Mouse (Mus musculus) adrenal gland, postnatal 36 days (tissue): ENCODE measurements around the gene Mrps2. TPM values are rescaled to one million over a fixed set of nuclear protein-coding genes. Genes with fewer than 3 reads are reported as not detected.
A peak's percentile ranks its signal among the peaks of the same experiment; 100 is the strongest.

Source experiments
- DNase-seq, 2 experiments: peaks; one replicate each; pipeline ENCODE4 v3.0.0; 2021; ENCODE audit warnings: mixed read lengths in 1 of 2
- long read RNA-seq, 2 experiments: library from polyadenylated mRNA; stranded (forward); transcript quantifications; one replicate each; pipeline ENCODE4 v2.0.0; 2021; ENCODE audit warnings: borderline sequencing depth in 2 of 2
- total RNA-seq, 2 experiments: library from RNA; stranded (reverse); gene quantifications; 2 replicates each; pipeline ENCODE4 v1.2.3; 2021

Mrps2 gene
- 10 to 100 TPM; 51.1 to 56.2 TPM for total RNA-seq
- long read RNA-seq, experiment 1, transcript Mrps2-201 (4 exons, 2,080 nt) = major isoform, 19 of 34 reads
- long read RNA-seq, experiment 1, partial matches to known transcripts = 13 of 34 reads
- long read RNA-seq, experiment 1, other reads (novel, unspliced or antisense) = 1 of 34 reads
- long read RNA-seq, experiment 2, transcript Mrps2-201 (4 exons, 2,080 nt) = major isoform, 12 of 15 reads
- long read RNA-seq, experiment 2, partial matches to known transcripts = 3 of 15 reads
- long read RNA-seq, experiment 2, other reads (novel, unspliced or antisense) = 0 of 15 reads

- DNase-seq = peak; percentile 90 to 94
Observed at GRCm38 (mm10) chr2:28467860-28468485, at the start of gene Mrps2. Mrps2 (plus strand) TSS chr2:28468066.

DNA sequence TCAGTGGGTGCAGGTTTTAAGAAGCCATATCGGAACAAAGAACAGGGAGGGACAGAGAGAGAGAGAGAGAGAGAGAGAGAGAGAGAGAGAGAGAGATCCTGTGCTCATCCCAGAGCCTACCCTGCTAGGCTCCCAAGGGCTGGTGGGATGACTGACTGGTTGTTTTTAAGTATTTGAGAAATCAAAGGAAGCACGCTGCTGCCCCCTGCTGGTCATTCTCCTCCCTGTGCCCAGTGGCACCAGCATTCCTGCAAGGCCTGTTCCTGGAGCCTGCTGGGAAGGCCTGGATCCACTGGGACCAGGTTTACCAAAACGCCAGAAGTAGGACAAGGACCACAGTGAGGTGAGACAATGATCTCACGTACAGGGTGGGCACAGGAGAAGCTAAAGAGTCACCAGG lies 48.0 kb upstream of the Mrps2 start:
- peak; percentile 87 to 91 for DNase-seq

DNA sequence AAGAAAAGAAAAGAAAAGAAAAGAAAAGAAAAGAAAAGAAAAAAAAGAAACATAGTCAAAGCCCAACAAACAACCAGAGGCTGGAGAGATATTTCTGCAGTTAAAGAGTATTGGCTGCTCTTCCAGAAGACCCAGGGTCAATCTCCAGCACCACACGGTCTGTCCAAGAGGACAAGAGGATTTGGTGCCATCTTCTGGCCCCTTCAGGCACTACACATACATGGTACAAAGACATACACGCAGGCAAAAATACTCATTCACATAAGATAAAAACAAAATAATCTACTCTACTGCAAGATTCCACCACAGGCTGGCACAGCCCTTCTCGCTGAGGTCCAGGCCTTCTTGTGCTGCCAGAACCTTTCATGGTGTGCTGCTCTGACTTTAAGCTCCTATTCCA lies 44.7 kb upstream of the Mrps2 start:
- DNase-seq = peak; percentile 63 to 72

- no peak for DNase-seq
Observed at GRCm38 (mm10) chr2:28427226-28427625, 40.6 kb upstream of the Mrps2 start.

- DNase-seq = no peak
Observed at GRCm38 (mm10) chr2:28430846-28431245, 37.0 kb upstream of the Mrps2 start.

- peak; percentile 87 for DNase-seq
Observed at GRCm38 (mm10) chr2:28432811-28433210, 35.1 kb upstream of the Mrps2 start.

DNA sequence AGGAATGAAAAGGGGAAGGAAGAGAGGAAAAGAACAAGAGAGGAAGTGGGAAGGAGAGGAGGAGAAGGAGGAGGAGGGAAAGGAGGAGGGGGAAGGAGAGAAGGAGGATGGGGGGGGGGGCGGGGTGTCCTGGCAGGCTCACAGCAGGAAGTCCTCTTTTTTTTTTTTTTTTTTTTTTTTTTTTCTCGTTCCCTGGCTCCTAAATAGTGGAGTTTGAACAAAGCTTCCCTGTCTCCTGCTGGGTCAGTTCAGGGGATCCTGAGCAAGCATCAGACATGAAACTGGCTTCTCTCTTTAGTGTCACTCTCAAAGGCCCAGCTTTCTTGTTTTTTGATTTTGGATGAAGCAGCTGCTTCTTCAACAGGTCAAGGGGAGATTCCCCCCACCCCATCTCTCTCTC lies 34.4 kb upstream of the Mrps2 start:
- DNase-seq = no peak

DNA sequence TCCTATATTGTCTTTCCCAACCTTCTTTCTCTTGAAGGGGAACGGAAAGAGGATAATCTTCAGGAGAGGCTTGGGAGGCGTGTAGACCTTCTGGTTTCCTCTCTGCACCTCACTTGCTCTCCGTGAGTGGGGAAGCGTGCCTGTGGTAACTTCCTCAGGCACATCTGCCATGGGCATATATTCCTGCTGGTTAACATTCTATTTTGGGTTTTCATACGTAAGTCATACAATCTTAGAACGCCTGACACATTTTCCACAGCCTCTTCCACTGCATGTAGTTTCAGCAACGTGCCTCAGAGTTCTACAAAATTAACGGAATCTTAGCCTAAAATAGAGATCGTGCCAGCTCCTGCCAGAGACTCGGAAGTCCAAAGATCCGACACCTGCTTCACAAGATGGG lies 32.5 kb upstream of the Mrps2 start:
- no peak for DNase-seq

GRCm38 (mm10) chr2:28440842-28441241 lies 27.0 kb upstream of the Mrps2 start:
- no peak for DNase-seq

DNA sequence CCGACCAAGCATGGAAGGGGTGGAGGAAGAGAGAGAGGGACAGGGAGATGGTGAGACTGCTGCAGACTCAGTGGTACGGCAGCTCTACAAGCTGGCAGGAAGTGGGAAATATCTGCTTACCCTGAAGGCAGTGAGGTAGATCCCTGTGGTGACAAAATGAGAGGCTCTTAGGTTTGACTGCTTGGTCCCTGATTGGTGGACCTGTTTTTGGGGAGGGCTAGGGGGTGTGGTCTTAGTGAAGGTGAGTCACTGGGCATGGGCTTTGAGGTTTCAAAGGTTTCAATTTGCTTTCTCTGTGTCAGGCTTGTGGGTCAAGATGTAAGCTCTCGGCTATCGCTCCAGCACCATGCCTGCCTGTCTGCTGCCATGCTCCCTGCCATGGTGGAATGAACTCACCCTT lies 22.8 kb upstream of the Mrps2 start:
- DNase-seq = no peak

GRCm38 (mm10) chr2:28446181-28446514 lies 21.7 kb upstream of the Mrps2 start:
- DNase-seq = no peak

DNA sequence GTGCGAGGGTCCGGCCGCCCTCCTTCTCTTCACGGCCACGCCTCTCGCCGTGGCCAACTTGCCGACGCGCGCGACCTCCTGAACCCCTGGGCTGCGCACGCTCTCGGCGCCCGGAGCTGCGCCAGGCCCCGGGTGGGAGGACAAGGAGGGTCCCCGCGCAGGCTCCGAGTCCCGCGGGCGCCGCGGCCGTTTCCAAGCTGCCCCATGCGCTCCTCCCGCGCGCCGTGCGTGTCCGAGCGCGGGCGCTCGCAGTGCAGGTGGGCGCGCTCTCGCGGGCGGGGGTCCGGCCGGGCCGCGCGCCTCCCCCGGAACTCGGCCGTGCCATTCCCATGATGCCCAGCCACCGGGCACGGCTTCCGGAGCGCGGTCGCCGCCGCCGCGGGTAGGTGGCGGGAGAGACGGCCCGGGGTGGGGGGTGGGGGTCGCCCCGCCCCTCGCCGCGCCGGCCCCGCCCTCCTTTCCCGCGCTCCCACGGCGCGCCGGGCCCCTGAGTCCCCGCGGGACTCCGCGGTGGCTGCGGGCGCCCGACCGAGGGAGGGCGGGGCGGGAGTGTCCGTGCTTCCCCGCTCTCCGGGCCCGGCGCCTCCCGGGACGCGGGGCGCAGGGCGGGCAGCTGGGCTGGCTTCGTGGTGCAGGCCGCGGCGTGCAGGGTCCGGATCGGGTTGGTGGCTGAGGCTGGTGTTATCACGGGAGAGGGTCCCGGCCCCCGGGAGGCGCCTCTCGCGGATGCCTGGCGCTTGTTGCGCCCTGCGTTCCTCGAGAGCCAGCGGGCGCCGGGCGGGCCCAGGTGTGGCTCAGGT lies 21.2 kb upstream of the Mrps2 start, which contains the start of gene Ppp1r26:
Ppp1r26 (plus strand) TSS at position 286 of the 800 bp plus-strand sequence.
- peak; percentile 62 to 69 for DNase-seq

- DNase-seq = no peak
Observed at GRCm38 (mm10) chr2:28447315-28447670, 20.6 kb upstream of the Mrps2 start.

GRCm38 (mm10) chr2:28451663-28452062 lies 16.2 kb upstream of the Mrps2 start:
- DNase-seq = no peak

- no peak for DNase-seq
Observed at GRCm38 (mm10) chr2:28453539-28453938, 14.3 kb upstream of the Mrps2 start.

GRCm38 (mm10) chr2:28456616-28457015 lies 11.2 kb upstream of the Mrps2 start:
- no peak for DNase-seq

GRCm38 (mm10) chr2:28463919-28464318 lies 3.9 kb upstream of the Mrps2 start:
- peak; percentile 63 to 73 for DNase-seq

GRCm38 (mm10) chr2:28464919-28465318 lies 2.9 kb upstream of the Mrps2 start:
- DNase-seq = no peak

GRCm38 (mm10) chr2:28465836-28466518 lies 1.9 kb upstream of the Mrps2 start, which contains the start of gene 1700007K13Rik:
1700007K13Rik (minus strand) TSS chr2:28466332.
- DNase-seq = peak; percentile 86 to 87

DNA sequence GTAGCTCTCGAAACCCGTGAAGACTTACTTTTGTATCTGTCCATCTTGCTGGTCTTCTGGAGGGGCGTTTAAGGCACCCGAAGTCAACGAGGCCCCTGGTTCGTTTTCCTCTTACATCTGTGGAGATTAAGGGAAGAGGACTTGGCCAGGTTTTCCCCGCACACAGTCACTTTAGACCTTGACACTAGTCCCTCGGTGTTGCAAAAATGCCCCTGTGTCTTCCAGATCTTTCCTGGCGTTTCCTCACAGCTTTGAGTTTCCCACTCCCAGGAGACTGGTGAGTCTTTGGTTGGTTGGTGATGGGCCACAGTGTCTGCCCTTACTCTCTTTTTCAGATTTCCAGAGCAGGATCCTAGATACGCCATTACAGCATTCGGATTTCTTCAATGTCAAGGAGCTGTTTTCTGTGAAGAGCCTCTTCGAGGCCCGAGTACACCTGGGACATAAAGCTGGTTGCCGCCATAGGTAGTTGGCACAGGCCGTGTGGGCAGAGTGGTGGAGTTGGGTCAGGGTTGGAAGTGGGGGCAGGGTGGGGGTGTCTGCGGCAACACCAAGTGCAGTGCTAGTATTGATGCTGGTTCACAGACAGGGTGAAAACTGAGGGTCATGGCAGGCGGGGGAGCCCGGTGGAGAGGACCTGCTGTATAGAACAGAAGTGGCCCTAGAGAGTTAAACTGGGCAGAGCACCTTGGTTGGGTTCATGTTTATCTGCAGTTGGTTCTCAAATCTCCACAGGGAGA lies 790 bp downstream of the Mrps2 start:
- peak; percentile 11 to 19 for DNase-seq

DNA sequence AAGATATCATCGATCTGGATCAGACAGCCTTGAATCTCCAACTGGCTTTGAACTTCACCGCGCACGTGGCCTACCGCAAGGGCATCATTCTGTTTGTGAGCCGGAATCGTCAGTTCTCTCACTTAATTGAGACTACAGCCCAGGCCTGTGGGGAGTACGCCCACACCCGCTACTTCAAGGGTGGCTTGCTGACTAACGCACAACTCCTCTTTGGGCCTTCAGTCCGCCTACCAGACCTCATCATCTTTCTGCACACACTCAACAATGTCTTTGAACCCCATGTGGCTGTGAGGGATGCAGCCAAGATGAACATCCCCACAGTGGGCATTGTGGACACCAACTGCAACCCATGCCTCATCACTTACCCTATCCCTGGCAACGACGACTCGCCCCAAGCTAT lies 1.6 kb downstream of the Mrps2 start:
- DNase-seq = no peak

- no peak for DNase-seq
Observed at GRCm38 (mm10) chr2:28470591-28470990, 2.7 kb downstream of the Mrps2 start.
